Mouse (Mus musculus) frontal cortex, postnatal 25 days (tissue): ENCODE measurements around the gene Ccdc194.
"Not testable (repeated sequence)": the region's sequence is repeated elsewhere in the genome, so short reads cannot be mapped to it uniquely, and the experiment has no call there.

ENCODE experiments used
- DNase-seq, 2 experiments: peaks; one replicate each; pipeline ENCODE4 v3.0.0; 2022; ENCODE audit warnings: low spot score in 2 of 2

The Ccdc194 gene

DNA sequence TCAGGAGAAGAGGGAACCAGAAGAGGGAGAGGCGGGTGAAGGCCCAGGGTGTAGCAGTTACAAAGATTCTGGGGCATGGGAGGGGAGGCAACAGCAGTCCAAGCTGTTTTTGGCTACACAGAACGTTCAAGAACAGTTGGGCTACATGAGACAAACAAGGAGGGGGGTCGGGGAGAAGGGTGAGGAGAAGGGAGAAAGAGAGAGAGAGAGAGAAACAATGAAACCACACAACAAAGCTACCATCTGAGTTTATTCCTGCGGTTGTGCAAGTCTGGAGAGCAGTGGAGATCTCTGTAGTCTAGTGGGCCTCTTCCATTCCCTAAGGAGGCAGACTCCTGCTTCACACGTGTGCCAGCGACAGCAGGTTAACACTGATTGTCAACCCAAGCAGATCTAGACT lies 28.5 kb upstream of the Ccdc194 start:
- DNase-seq: no peak

- no peak for DNase-seq
Measured at GRCm38 (mm10) chr8:71552770-71553169, 27.3 kb upstream of the Ccdc194 start.

DNA sequence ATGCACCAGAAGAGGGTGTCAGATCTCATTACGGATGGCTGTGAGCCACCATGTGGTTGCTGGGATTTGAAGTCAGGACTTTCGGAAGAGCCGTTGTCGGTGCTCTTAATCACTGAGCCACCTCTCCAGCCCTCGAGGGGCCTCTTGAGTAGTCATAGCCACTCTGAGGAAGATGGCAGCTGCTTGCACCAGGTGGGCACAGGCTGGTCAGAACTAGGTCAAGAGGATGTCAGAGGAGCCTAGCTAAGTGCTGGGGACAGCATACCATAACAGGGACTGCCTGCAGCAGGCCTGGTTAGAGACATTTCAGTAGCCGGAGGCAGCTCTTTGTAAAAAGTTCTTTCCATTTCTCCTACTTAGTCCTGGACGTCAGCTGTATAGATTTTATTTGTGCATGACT lies 25.2 kb upstream of the Ccdc194 start:
- no peak for DNase-seq

DNA sequence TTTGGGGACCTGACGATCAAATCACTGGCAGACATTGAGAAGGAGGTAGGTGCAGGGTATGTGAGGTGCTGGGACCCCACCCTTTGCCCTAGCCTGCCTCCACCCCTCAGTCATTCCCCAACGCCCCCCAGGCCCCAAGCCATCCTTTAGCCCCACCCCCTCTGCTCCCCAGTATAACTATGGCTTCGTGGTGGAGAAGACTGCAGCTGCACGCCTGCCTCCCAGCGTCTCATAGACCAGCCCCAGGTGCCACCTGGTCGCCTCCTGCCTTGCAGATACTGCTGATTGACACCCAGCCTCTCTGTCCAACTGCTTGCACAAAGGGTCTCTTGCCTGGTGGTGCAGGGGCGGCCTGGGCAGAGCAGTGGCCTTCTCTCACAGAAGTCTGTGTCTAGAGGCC lies 22.1 kb upstream of the Ccdc194 start:
- no peak for DNase-seq

- DNase-seq: no peak
Measured at GRCm38 (mm10) chr8:71545053-71545452, 19.5 kb upstream of the Ccdc194 start.

DNA sequence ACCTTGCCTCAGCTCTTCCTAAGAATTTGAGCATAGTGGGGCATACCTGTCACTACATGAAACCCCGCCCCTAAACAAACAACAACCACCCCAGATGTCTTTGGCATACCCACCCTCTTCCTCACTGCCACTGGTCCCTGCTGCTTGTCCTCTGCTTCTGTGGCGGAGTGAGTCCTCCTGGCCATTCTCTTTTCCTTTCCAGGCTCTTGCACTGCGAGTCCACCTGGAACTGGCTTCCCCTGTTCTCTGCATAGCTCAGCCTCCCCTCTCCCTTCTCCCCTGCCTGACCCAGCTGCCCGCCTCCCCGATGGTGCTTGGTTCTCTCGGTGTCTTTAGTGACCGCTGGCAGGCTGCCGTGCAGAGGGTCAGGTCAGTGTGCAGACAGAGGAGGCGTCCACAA lies 18.2 kb upstream of the Ccdc194 start:
- no peak for DNase-seq

DNA sequence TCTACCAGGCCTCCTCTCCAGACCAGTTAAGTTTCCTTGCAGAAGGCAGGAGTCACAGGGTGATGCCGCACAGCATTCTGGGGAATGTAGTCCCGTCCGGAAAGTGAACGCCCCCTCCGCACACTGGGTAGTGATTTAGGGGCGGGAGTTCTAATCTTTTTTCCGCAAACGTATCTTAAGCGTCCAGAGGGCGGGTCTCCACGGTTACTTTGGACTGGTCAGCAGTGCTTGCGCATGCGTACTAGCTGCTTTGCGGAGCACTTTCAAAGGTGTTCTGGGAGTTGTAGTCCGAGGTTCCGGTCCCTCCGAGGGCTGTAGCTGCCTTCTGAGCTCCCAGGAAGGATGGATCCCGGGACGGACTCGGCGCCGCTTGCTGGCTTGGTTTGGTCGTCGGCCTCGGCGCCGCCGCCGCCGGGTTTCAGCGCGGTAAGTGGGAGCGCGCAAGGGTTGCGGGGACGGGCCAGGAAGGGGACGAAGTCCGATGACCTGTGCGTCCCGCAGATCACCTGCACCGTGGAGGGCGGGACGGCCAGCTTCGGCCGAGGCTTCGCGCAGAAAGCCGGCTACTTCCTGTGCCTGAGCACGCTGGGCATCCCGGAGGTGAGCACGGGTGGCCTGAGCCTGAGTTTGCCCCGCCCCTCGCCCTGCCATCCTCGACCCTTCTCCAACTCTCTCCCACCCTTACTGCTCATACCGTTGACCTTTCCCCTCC lies 17.3 kb upstream of the Ccdc194 start, which contains the start of gene Mvb12a:
Mvb12a (plus strand) TSS at position 291 of the 712 bp plus-strand sequence.
- DNase-seq: peak; percentile 84 to 94

GRCm38 (mm10) chr8:71537028-71537867 lies 11.7 kb upstream of the Ccdc194 start, which contains the start of gene Bst2:
TSS of gene Bst2 (minus strand) at chr8:71537456.
- DNase-seq: no peak

DNA sequence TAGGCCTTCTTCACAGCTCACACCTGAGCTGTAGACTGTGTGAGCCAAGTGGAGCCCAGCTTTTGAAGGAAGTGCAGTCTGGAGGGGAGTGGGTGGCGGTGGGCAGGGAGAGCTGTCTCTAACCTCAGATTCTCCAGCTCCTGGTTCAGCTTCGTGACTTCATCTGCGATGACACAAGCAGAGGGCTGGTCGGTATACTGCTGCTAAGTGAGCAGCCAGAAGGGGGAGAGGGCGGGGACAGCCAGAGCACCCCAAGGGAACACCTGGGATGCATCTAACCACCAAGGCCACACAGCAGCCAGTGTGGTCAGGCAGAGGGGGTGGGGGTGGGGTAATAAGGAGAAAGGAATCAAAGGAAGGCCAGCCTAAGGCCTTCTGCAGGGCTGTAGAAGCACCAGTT lies 10.2 kb upstream of the Ccdc194 start:
- DNase-seq: no peak

DNA sequence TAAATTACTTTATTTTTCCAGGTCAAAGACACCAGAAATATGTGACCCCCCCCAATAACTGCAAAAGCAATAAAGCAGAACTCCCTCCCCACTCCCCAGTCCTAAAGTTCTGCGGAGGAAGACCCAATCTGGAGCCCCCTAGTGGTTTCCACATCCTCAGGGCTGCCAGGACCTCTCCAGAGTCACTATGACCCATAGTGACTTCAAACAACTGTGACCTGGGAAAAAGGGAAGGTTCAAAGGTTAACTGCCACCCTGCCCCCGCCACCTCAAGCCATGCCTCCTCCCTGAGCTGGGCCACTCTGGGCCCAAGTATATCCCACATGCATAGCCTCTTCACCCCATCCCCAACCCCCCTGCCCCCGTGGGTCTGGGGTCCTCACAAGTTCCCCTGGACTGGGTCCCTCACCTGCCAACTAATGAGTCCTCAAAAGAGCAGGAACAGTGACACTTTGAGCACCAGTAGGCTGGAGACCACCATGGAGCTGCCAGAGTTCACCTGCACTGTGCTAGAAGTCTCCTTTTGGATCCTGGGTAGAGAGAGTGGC lies 8.8 kb upstream of the Ccdc194 start:
- DNase-seq: no peak

- DNase-seq: not testable (repeated sequence)
Measured at GRCm38 (mm10) chr8:71530735-71531467, 5.4 kb upstream of the Ccdc194 start.

DNA sequence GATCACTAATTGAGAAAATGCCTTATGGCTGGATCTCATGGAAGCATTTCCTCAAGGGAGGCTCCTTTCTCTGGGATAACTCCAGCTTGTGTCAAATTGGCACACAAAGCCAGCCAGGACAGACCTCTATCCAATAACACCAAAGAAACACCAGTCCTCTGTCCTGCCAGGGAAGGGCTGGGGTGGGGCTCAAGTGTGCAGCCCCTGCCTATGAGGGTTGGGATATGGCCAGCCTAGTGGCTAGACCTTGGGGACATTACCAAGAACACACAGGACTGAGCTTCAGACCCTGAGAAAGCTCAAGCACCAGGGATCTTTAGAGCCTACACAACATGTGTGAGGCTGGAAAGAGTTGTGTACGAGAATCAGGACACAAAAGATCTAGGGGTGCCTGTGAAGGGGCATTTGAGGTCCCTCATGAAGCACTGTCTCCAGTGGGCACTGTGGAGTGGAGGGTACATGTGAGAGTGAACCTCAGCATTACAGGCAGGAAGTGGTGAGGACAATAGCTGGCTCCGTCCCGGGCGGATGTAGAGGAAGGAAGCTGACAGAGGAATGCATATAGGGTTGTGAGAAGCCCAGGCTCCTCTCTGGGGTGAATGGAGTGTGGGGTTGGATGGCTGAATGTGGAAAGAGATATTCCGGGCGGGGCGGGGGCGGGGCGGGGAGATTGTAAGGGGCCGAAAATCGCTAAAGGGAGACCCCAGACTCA lies 3.0 kb upstream of the Ccdc194 start:
- no peak for DNase-seq

DNA sequence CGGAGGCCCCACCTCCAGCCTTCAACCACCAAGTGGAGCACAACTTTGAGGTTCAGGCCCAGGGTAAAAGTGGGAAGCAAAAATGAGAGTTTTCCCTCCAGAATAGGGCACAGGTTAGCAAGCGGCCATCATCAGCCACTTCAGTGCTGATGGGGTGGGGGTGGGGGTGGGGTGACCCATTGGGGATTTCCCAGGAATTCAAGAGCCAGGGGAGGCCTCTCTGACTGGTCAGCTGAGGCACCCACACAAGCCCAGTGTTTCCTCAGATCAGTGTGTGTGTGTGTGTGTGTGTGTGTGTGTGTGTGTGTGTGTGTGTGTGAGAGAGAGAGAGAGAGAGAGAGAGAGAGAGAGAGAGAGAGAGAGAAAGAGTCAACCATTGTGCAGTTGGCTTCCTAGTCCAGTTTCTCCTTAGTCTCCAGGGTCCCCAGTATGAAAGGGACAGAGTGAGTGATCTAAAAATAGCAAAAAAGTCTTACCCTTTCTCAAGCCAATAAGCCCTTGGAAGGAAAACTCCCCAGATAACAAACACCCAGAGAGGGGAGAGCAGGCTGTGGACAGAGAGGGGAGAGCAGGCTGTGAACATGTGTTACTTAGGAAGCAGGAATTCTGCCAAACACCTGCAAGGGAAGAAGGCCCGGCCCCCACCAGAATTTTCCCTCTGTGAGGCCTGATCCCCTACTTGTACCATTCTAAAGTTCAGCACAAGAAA lies 1.8 kb upstream of the Ccdc194 start:
- DNase-seq: no peak

- DNase-seq: no peak
Measured at GRCm38 (mm10) chr8:71526272-71526671, 761 bp upstream of the Ccdc194 start.

GRCm38 (mm10) chr8:71521634-71522033 lies 3.9 kb downstream of the Ccdc194 start:
- DNase-seq: peak; percentile 85 to 86

GRCm38 (mm10) chr8:71519037-71519825 lies 6.3 kb downstream of the Ccdc194 start:
- not testable (repeated sequence) for DNase-seq

DNA sequence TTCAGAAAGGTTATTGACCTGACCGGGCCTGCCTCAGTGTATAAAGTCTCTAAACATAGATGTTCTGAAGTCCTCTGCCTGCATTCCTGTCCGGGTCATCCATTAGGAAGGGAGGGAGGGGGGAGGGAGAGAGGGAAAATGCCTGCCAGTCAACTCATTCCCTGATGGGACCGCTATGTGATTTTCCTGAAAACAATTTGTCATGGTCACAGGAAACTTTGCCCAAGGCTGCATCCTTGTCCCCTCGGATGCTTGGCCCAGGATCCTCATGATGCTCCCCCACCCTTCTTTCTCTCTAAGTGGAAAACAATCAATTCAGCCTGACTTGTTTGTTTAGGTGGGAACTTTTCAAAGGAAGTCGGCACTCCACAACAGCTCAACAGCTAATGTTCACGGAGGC lies 8.7 kb downstream of the Ccdc194 start:
- no peak for DNase-seq

DNA sequence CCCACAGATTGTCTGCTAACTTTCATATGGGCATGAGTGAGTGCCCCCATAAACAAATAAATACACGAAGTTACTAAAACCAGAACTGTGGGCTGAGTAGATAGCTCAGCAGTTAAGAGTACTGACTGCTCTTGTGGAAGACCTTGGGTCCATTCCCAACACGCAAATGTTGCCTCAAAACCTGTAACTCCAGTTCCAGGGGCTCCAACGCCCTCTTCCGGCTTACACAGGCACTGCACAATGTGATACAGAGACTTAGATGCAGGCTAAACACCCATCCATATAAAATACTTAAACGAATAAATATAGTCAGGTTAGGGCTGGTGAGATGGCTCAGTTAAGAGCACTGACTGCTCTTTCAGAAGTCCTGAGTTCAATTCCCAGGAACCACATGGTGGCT lies 10.5 kb downstream of the Ccdc194 start:
- no peak for DNase-seq

- DNase-seq: no peak
Measured at GRCm38 (mm10) chr8:71513018-71513754, 12.3 kb downstream of the Ccdc194 start.
